Mouse (Mus musculus) limb, embryonic 11.5 days (tissue): ENCODE measurements around the gene Cep19. TPM values are rescaled to one million over a fixed set of nuclear protein-coding genes. Genes with fewer than 3 reads are reported as not detected.
"Not testable (repeated sequence)": the region's sequence is repeated elsewhere in the genome, so short reads cannot be mapped to it uniquely, and the experiment has no call there.

ENCODE experiments used
- ATAC-seq: fragments of 200-750 bp; cut with Nextera tagmentation; 2 replicates; pipeline ENCODE4 v1.8.0; 2017; ENCODE audit warnings: low read depth; ENCODE audit not compliant: insufficient number of reproducible peaks, low FRiP score, low TSS enrichment
- DNase-seq: peaks from one replicate; pipeline ENCODE4 v3.0.0-alpha.2; 2015; ENCODE audit warnings: low spot score
- H3K27ac ChIP-seq: fragments of 300-500 bp; sonication (generic); replicated peaks from 2 replicates; pipeline ENCODE4 v1.5.1; 2014; ENCODE audit warnings: low read depth, mild to moderate bottlenecking, low read length
- H3K27me3 ChIP-seq: fragments of 300-500 bp; sonication (generic); 2 replicates; pipeline ENCODE4 v1.6.1; 2014; ENCODE audit warnings: mild to moderate bottlenecking, low read length, mixed read lengths; ENCODE audit not compliant: control insufficient read depth, insufficient read depth
- H3K36me3 ChIP-seq: fragments of 300-500 bp; sonication (generic); 2 replicates; pipeline ENCODE4 v1.6.1; 2014; ENCODE audit warnings: mild to moderate bottlenecking, low read length, moderate library complexity, mixed read lengths; ENCODE audit not compliant: control insufficient read depth, insufficient read depth
- H3K4me1 ChIP-seq: fragments of 300-500 bp; sonication (generic); 2 replicates; pipeline ENCODE4 v1.6.1; 2014; ENCODE audit warnings: low read length, mixed read lengths; ENCODE audit not compliant: control insufficient read depth, insufficient read depth
- H3K4me2 ChIP-seq: fragments of 300-500 bp; sonication (generic); 2 replicates; pipeline ENCODE4 v1.6.1; 2014; ENCODE audit warnings: low read depth, mild to moderate bottlenecking, moderate library complexity; ENCODE audit not compliant: severe bottlenecking
- H3K4me3 ChIP-seq: fragments of 300-500 bp; sonication (generic); 2 replicates; pipeline ENCODE4 v1.5.1; 2014; ENCODE audit warnings: low read depth, low read length
- H3K9ac ChIP-seq: fragments of 300-500 bp; sonication (generic); 2 replicates; pipeline ENCODE4 v1.6.1; 2014; ENCODE audit warnings: mild to moderate bottlenecking, low read length
- H3K9me3 ChIP-seq: fragments of 300-500 bp; sonication (generic); 2 replicates; pipeline ENCODE4 v1.6.1; 2016; ENCODE audit warnings: low read length; ENCODE audit not compliant: control insufficient read depth
- WGBS: fragments of 180-500 bp; shearing (Covaris S2); extraction: QIAGEN DNeasy Blood & Tissue Kit; methylation state at CpG from one replicate; pipeline ENCODE4 v1.1.7; 2014; 5-methylcytosine and 5-hydroxymethylcytosine counted together
- polyA plus RNA-seq: library from polyadenylated mRNA; unstranded; fragments of >200 nt; fragmentation: Nextera tagmentation; extraction: Ambion mirVana; gene quantifications from 2 replicates; pipeline ENCODE4 v1.2.1, GENCODE M21; 2014

Gene Cep19
- polyA plus RNA-seq = 38.2 and 44.3 TPM in 2 replicates

DNA sequence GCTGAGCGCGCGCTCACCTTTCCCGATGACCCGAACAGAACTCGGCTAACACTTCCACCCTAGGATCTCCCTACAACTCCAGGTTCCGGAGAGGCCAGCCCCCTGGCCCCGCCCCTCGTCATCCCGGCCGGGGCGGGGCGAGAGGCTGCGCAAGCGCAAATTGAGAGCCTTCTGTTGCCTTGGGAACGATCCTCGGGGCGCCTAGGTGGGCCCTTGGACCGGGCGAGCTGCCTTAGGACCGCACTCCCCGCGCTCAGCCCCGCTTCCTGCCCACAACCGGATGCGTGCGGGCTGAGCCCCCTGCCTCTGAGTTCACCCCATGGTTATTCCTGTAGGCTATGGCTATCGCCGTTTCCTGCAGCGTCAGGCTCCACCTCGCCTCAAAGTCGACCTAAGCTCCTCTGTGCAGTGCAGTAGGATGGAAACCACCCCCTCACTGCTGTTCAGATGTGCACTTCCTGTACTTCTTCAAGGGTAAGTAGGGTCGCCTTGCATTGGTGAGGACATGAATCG, at the start of gene Cep19, which contains the start of gene Pigx:
Cep19 (plus strand) TSS at position 163 of the 513 bp plus-strand sequence.
Pigx (minus strand) TSS at position 103 of the 513 bp plus-strand sequence.
- WGBS = 0% methylated on average over 27 of the region's 34 CpGs
- Histone ChIP-seq H3K4me3 (peak within 1 kb of the TSS; percentile 77), H3K27me3 (no peaks in the 10 kb centered on the region), H3K4me2 (peak within 1 kb of the TSS; percentile 72), H3K9me3 (no peaks in the 10 kb centered on the region), H3K36me3 (peaks cover 4% of the 10 kb centered on the region; the same call in 1 of the 2 replicates), H3K9ac (peak within 1 kb of the TSS; percentile 87), H3K27ac (peak within 1 kb of the TSS; percentile 82), H3K4me1 (no peaks in the 10 kb centered on the region)
- ATAC-seq (peak; percentile 92), DNase-seq (peak; percentile 92)

DNA sequence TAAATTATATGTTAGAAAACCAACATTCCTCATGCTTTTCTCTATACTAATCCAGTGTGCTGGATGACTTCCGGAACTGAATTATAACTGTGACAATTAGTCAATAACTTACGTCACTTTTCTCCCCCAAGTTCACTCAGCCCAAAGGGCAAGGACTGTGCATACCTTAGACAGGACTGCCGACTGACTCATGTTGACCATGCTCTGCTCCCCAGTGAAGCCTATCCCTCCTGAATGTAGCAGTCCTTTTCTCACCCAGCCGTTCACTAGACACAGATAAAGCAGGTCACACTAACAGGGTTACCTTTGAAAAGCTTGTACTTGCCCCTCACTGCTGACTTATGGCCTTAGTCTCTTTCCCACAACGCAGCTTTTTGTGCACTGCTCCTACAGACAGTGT, 40.8 kb upstream of the Cep19 start:
- Histone ChIP-seq H3K27me3 (no peaks in the 10 kb centered on the region), H3K36me3 (no peaks in the 10 kb centered on the region), H3K9ac (no peak overlapping the region), H3K4me1 (no peaks in the 10 kb centered on the region), H3K4me2 (no peak overlapping the region), H3K9me3 (no peaks in the 10 kb centered on the region), H3K27ac (no peak overlapping the region), H3K4me3 (no peak overlapping the region)
- WGBS = 86% methylated on average over 5 of the region's 5 CpGs
- no peak for DNase-seq
- ATAC-seq = no peak

DNA sequence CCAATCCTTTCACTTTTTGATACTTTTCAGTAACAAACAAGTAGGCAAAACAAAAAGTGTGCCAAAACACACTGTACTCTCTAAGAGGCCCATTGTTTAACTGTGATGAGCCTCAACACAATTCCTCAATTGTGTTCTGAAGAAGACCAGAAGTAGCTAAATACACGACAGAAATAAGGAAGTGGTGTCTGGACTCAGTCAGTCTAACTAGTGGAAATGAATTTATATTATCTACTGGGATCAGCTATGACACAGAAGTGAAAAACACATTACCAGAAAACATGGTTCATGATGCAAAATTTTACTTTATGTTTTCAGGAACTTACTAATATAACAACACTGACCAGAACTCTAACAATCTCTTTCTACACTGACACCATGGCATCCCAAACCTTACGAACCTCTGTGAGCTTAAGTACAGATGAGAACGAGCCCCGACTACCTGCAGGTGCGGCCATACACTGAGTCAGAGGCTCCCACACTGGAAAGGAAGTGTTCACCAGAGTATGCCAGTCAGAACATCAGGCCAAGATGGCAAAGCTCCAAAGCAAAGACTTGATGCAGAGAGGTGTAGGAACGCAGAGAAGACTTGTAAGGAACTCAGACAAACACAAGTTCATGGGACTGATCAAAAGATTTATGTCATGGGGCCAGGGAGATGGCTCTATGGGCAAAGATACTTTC, 39.6 kb upstream of the Cep19 start:
- Histone ChIP-seq H3K4me2 (no peak overlapping the region), H3K4me3 (no peak overlapping the region), H3K27me3 (no peaks in the 10 kb centered on the region), H3K4me1 (no peaks in the 10 kb centered on the region), H3K9me3 (no peaks in the 10 kb centered on the region), H3K27ac (no peak overlapping the region), H3K9ac (no peak overlapping the region), H3K36me3 (no peaks in the 10 kb centered on the region)
- 85% methylated on average over 6 of the region's 6 CpGs for WGBS
- no peak for DNase-seq
- ATAC-seq = no peak

DNA sequence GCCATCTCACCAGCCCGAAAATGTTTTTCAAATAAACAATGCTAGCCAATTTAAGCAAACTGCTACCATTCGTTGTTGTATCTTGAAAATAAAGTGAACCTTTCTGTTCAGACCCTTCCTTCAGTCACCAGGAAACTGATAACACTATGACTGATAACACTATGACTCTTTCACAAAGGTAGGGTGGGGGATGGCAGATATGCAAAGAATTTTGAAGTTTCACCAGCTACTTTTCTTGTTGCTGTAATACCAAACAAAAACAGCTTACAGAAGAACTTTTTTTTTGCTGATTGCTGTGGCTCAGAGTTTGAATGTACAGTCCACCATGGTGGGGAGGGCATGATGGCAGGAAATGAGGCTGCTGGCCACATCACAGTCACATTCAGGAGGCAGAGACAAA, 37.4 kb upstream of the Cep19 start:
- WGBS = 86% methylated on average over 2 of the region's 2 CpGs

DNA sequence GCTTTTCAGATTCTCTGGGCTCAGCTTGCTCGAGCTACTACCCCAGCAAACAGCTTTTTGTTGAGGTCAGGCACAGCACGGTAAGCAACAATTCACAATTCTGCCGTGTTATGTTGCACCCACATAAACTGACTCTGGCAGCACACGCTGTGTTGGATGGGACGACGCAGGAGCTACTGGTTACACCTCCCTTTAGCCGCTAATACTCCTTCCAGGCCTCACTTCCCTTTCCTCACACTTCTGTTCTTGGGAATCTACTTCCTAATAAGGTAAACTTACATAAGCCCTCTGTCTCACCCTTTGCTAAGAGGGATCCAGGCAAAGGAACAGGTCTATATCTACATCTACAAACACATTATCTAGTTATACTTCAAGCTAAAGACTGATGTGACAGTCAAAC, 35.7 kb upstream of the Cep19 start:
- 89% methylated on average over 7 of the region's 7 CpGs for WGBS
- H3K27me3 ChIP-seq = no peaks in the 10 kb centered on the region
- DNase-seq = no peak
- no peaks in the 10 kb centered on the region for H3K4me1 ChIP-seq
- no peak overlapping the region for H3K4me2 ChIP-seq
- no peak overlapping the region for H3K9ac ChIP-seq
- H3K4me3 ChIP-seq = no peak overlapping the region
- no peak overlapping the region for H3K27ac ChIP-seq
- ATAC-seq = no peak
- no peaks in the 10 kb centered on the region for H3K9me3 ChIP-seq
- H3K36me3 ChIP-seq = no peaks in the 10 kb centered on the region

More for the DNA sequence above, 37.4 kb upstream of the Cep19 start:
- H3K9ac ChIP-seq = no peak overlapping the region
- no peak overlapping the region for H3K27ac ChIP-seq
- DNase-seq = no peak
- no peak overlapping the region for H3K4me2 ChIP-seq
- no peaks in the 10 kb centered on the region for H3K27me3 ChIP-seq
- H3K9me3 ChIP-seq = no peaks in the 10 kb centered on the region
- H3K4me3 ChIP-seq = no peak overlapping the region
- H3K36me3 ChIP-seq = no peaks in the 10 kb centered on the region
- no peak for ATAC-seq
- H3K4me1 ChIP-seq = no peaks in the 10 kb centered on the region

DNA sequence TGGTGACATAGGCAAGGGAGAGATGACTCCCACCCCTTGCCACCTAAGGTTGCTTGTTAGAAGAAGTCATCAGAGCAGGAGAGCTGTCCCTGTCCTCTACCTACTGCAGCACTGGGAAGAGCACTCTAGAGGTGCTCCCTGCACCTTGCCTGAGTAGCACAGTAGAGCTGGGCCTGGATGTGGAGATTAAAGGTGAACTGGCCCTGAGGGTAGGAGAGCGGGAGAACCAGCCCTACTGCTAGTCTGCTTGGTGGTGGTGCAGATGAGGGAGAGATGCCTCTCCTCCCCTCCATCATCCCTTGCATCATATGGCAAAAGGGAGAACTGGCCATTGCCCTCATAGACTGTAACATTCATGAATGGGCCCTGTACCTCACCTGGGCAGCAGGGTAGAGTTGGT, 32.7 kb upstream of the Cep19 start:
- Histone ChIP-seq H3K27me3 (no peaks in the 10 kb centered on the region), H3K9me3 (no peaks in the 10 kb centered on the region), H3K4me3 (no peak overlapping the region), H3K4me2 (no peak overlapping the region), H3K4me1 (no peaks in the 10 kb centered on the region), H3K9ac (no peak overlapping the region), H3K36me3 (no peaks in the 10 kb centered on the region), H3K27ac (no peak overlapping the region)
- no peak for DNase-seq
- WGBS = 100% methylated on average over 1 of the region's 1 CpGs
- ATAC-seq = no peak

DNA sequence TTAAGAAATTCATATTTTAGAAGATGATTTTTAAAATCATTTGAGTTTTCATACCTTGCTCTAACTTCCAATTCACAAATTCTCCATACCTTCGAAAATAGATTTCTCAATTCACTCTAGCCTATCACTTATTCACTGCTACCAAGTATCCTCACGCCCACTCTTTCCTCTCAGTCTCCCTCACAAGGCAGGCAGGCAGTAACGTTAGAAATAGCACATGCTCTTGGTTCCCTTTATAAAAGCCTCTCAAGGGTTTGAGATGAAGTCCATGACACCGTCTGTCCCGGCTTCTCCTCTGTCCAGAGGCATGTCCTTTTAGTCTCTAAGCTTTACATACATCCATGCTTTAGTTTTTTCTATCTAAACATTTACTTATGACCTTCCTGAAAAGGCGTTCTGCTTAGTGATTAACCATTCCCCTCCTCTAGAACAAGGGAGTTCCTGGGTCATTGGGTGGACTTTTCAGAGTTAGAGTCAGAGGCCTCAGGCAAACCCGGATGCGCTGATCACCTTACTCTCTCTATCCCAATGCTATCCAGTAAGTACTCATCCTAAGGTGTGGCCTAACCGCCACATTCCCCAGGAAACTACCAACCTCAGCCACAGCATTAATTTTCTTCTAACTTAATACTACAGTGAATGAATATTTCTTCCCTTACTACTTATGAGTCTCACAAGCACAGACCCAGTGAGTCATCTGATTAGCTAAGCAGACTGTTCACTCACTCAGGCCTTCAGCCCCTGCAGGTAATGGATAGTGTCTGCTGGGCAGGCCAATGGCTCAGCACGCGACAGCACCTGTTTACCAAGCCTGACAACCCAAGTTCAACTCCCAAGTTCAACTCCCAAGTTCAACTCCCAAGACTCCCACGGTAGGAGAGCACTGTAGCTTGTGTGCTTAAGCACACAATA, 31.0 kb upstream of the Cep19 start:
- Histone ChIP-seq H3K27me3 (no peaks in the 10 kb centered on the region), H3K4me1 (no peaks in the 10 kb centered on the region), H3K9me3 (no peaks in the 10 kb centered on the region), H3K9ac (no peak overlapping the region), H3K36me3 (no peaks in the 10 kb centered on the region), H3K4me2 (no peak overlapping the region), H3K27ac (no peak overlapping the region), H3K4me3 (no peak overlapping the region)
- no peak for ATAC-seq
- 89% methylated on average over 12 of the region's 12 CpGs for WGBS
- DNase-seq = no peak

DNA sequence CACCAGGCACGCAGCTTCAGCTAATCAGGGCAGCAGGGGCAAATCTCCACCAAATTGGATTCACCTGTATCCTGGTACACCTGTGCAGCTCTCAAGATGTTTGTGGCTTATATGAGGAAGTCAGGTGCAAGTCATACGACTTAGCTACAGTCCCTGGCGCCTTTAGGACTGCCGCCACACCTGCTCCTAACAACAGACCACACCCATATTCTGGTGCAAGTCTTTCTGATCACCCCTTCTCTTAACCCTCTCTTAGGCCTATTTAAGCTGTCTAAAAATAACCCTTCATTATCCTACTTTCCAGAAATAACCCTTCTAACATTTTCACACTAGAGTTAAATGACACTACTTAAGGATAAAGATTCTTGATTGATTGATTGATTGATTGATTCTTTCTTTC, 29.5 kb upstream of the Cep19 start:
- 71% methylated on average over 4 of the region's 4 CpGs for WGBS
- ATAC-seq, H3K27me3 ChIP-seq, H3K9ac ChIP-seq, H3K9me3 ChIP-seq, H3K4me3 ChIP-seq, DNase-seq, H3K4me2 ChIP-seq, H3K4me1 ChIP-seq, H3K27ac ChIP-seq, H3K36me3 ChIP-seq: not testable (repeated sequence)
